Mouse (Mus musculus): ENCODE results near the gene Mrs2.

DNA sequence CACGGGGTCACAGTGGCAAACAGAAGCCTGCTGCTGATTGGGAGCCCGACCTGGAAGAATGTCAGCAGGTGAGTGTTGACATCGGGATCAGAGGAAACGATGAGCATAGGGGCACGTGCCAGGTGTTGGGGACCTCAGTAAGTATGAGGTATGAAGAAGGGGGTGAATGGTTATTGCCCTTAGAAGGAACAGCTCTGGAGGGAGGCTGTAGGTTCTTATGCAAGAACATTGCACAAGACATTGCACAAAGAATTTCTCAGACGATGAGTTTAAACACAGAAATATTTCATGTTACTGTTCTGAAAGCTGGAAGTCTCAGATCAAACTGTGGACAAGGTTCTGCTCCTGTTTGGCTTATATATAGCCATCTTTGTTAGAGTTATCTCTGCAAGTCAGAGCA, 39.1 kb downstream of the Mrs2 start:
- TF ChIP-seq CTCF (IDR thresholded peaks at IDR 0.05; ENCODE audit: extremely low read depth, insufficient read length, insufficient replicate concordance, low read depth, low read length) (no peak), POLR2A (IDR thresholded peaks at IDR 0.05; ENCODE audit: low read depth, low read length) (no peak)

Measured in small intestine, adult 2 months (tissue).